Mouse (Mus musculus): ENCODE results near the gene Olfr1079. TPM values are rescaled to one million over a fixed set of nuclear protein-coding genes. Genes with fewer than 3 reads are reported as not detected.
"Not testable (repeated sequence)": the region's sequence is repeated elsewhere in the genome, so short reads cannot be mapped to it uniquely, and the experiment has no call there.

The Olfr1079 gene
- polyA plus RNA-seq (2015; fragmentation: Nextera tagmentation; extraction: Ambion mirVana): not detected in 2 replicates

GRCm38 (mm10) chr2:86542380-86542779 is at the start of gene Olfr1079:
Gene Olfr1079, minus strand, starts transcription at chr2:86542480.
- no peak for TF ChIP-seq EP300 (optimal IDR thresholded peaks at IDR 0.05)
- no peak for TF ChIP-seq CTCF (IDR thresholded peaks at IDR 0.05; ENCODE audit: low read depth)
- Histone ChIP-seq H3K9me3 (ENCODE audit: control insufficient read depth, low read length) (no peaks in the 10 kb centered on the region), H3K27me3 (ENCODE audit: control insufficient read depth, insufficient read depth, low read length) (no peaks in the 10 kb centered on the region), H3K4me1 (replicated peaks; ENCODE audit: control insufficient read depth, insufficient read depth) (no peaks in the 10 kb centered on the region), H3K27ac (replicated peaks) (no peak within 1 kb of the TSS), H3K9ac (ENCODE audit: low read length) (no peak within 1 kb of the TSS), H3K4me2 (replicated peaks; ENCODE audit: low read depth) (no peak within 1 kb of the TSS), H3K36me3 (ENCODE audit: control insufficient read depth, insufficient read depth, low read length) (no peaks in the 10 kb centered on the region), H3K4me3 (ENCODE audit: low read depth, low read length) (no peak within 1 kb of the TSS)
- 64% methylated on average over 1 of the region's 1 CpGs for WGBS
- DNase-seq (ENCODE audit: low spot score): no peak
- no peak for ATAC-seq (ENCODE audit: low FRiP score, low TSS enrichment)

DNA sequence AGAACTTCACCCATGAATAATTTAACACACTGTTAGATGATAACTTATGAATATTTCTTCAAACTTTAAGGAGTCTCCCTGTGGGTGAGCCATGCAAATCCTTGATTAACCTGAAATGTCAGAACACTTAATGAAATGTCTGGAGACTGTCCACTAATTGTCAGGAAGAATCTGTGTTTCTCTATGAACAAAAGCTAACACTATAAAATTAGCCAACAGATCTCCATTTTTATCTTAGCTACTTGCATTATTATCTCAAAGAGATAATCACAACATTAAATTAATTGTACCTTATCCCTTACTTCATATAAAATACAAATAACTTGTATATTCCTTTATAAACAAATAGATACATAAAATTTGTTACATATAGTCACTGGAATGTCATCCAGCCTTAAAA is 15.9 kb upstream of the Olfr1079 start, which contains the start of gene Olfr1080:
Gene Olfr1080, minus strand, starts transcription at position 101 of the 400 bp plus-strand sequence.
- H3K4me2 ChIP-seq (replicated peaks; ENCODE audit: low read depth); H3K27me3 ChIP-seq (ENCODE audit: control insufficient read depth, insufficient read depth, low read length); ATAC-seq (ENCODE audit: low FRiP score, low TSS enrichment); H3K9me3 ChIP-seq (ENCODE audit: control insufficient read depth, low read length); H3K4me3 ChIP-seq (ENCODE audit: low read depth, low read length); H3K36me3 ChIP-seq (ENCODE audit: control insufficient read depth, insufficient read depth, low read length); H3K9ac ChIP-seq (ENCODE audit: low read length); DNase-seq (ENCODE audit: low spot score); H3K27ac ChIP-seq (replicated peaks); H3K4me1 ChIP-seq (replicated peaks; ENCODE audit: control insufficient read depth, insufficient read depth): not testable (repeated sequence)

DNA sequence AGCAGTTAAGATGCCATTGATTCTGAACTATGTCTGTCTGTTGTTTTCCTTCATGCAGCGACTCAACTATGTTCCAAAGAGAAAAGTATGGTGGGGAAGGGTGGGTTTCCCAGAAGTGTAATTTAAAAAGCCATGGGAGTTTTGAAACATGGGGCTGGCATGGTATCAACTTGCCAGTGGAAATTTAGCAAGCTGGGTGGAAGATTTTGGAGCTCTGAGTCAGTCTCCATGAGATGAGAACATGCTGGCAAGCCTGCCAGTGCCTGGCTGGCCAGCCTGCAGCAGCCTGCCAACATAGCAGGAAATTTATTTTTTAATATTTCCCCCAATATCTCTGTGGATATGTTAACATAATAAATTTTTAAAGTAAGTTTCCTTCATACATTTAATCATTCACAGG is 11.3 kb downstream of the Olfr1079 start:
- DNase-seq (ENCODE audit: low spot score): no peak
- no peak overlapping the region for H3K4me2 ChIP-seq (replicated peaks; ENCODE audit: low read depth)
- no peak for ATAC-seq (ENCODE audit: low FRiP score, low TSS enrichment)
- H3K27ac ChIP-seq (replicated peaks): no peak overlapping the region
- 69% methylated on average over 1 of the region's 1 CpGs for WGBS
- no peaks in the 10 kb centered on the region for H3K27me3 ChIP-seq (ENCODE audit: control insufficient read depth, insufficient read depth, low read length)
- TF ChIP-seq CTCF (IDR thresholded peaks at IDR 0.05; ENCODE audit: low read depth) (no peak), EP300 (optimal IDR thresholded peaks at IDR 0.05) (no peak)
- no peaks in the 10 kb centered on the region for H3K4me1 ChIP-seq (replicated peaks; ENCODE audit: control insufficient read depth, insufficient read depth)
- no peaks in the 10 kb centered on the region for H3K36me3 ChIP-seq (ENCODE audit: control insufficient read depth, insufficient read depth, low read length)
- H3K9me3 ChIP-seq (ENCODE audit: control insufficient read depth, low read length): no peaks in the 10 kb centered on the region
- H3K4me3 ChIP-seq (ENCODE audit: low read depth, low read length): no peak overlapping the region
- no peak overlapping the region for H3K9ac ChIP-seq (ENCODE audit: low read length)

DNA sequence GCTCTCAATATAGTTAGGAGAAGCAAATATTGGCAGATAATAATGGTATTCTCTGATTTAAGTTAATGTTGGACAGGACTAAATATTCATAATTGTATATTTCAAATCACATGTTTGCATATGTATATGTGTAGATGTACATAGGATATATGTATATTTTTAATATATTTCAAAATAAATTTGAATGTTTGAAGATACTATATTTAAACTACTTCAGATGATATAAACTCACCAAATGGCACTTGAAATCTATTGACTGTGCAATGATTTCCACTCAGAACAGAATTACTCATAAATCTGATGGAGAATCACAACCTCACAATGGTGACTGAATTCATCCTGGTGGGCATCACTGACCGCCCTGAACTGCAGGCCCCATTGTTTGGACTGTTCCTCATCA is 34.1 kb downstream of the Olfr1079 start, which contains the start of gene Olfr1076:
Gene Olfr1076, plus strand, starts transcription at position 301 of the 400 bp plus-strand sequence.
- Histone ChIP-seq H3K9ac (ENCODE audit: low read length) (no peak within 1 kb of the TSS), H3K4me1 (replicated peaks; ENCODE audit: control insufficient read depth, insufficient read depth) (no peaks in the 10 kb centered on the region), H3K4me3 (ENCODE audit: low read depth, low read length) (no peak within 1 kb of the TSS), H3K4me2 (replicated peaks; ENCODE audit: low read depth) (no peak within 1 kb of the TSS), H3K27ac (replicated peaks) (no peak within 1 kb of the TSS), H3K27me3 (ENCODE audit: control insufficient read depth, insufficient read depth, low read length) (no peaks in the 10 kb centered on the region), H3K36me3 (ENCODE audit: control insufficient read depth, insufficient read depth, low read length) (no peaks in the 10 kb centered on the region), H3K9me3 (ENCODE audit: control insufficient read depth, low read length) (no peaks in the 10 kb centered on the region)
- no peak for TF ChIP-seq EP300 (optimal IDR thresholded peaks at IDR 0.05)
- TF ChIP-seq CTCF (IDR thresholded peaks at IDR 0.05; ENCODE audit: low read depth): no peak
- DNase-seq (ENCODE audit: low spot score) (no peak), ATAC-seq (ENCODE audit: low FRiP score, low TSS enrichment) (no peak)
- WGBS: 72% methylated on average over 1 of the region's 1 CpGs

- DNase-seq (ENCODE audit: low spot score) (no peak), ATAC-seq (ENCODE audit: low FRiP score, low TSS enrichment) (no peak)
- no peaks in the 10 kb centered on the region for H3K27me3 ChIP-seq (ENCODE audit: control insufficient read depth, insufficient read depth, low read length)
- no peak within 1 kb of the TSS for H3K27ac ChIP-seq (replicated peaks)
- H3K9me3 ChIP-seq (ENCODE audit: control insufficient read depth, low read length): no peaks in the 10 kb centered on the region
- H3K36me3 ChIP-seq (ENCODE audit: control insufficient read depth, insufficient read depth, low read length): no peaks in the 10 kb centered on the region
- no peak within 1 kb of the TSS for H3K9ac ChIP-seq (ENCODE audit: low read length)
- H3K4me2 ChIP-seq (replicated peaks; ENCODE audit: low read depth): no peak within 1 kb of the TSS
- 32% methylated on average over 1 of the region's 1 CpGs for WGBS
- no peak for TF ChIP-seq EP300 (optimal IDR thresholded peaks at IDR 0.05)
- TF ChIP-seq CTCF (IDR thresholded peaks at IDR 0.05; ENCODE audit: low read depth): no peak
- no peak within 1 kb of the TSS for H3K4me3 ChIP-seq (ENCODE audit: low read depth, low read length)
- H3K4me1 ChIP-seq (replicated peaks; ENCODE audit: control insufficient read depth, insufficient read depth): no peaks in the 10 kb centered on the region
These were observed 55.0 kb downstream of the Olfr1079 start, which contains the start of gene Olfr228 for GRCm38 (mm10) chr2:86487286-86487685. Gene Olfr228, minus strand, starts transcription at chr2:86487386.

Other genes starting within 250 kb of the Olfr1079 start
- not detected in 2 replicates for gene Olfr1053, start 227.2 kb downstream of the Olfr1079 start, polyA plus RNA-seq (2015; fragmentation: Nextera tagmentation; extraction: Ambion mirVana)
- gene Olfr1054, start 207.0 kb downstream of the Olfr1079 start, polyA plus RNA-seq (2015; fragmentation: Nextera tagmentation; extraction: Ambion mirVana): not detected in 2 replicates
- gene Olfr1055, start 192.2 kb downstream of the Olfr1079 start, polyA plus RNA-seq (2015; fragmentation: Nextera tagmentation; extraction: Ambion mirVana): not detected in 2 replicates
- not detected in 2 replicates for gene Olfr1056, start 180.0 kb downstream of the Olfr1079 start, polyA plus RNA-seq (2015; fragmentation: Nextera tagmentation; extraction: Ambion mirVana)
- not detected in 2 replicates for gene Olfr1057, start 164.1 kb downstream of the Olfr1079 start, polyA plus RNA-seq (2015; fragmentation: Nextera tagmentation; extraction: Ambion mirVana)
- gene Olfr1058, start 153.9 kb downstream of the Olfr1079 start, polyA plus RNA-seq (2015; fragmentation: Nextera tagmentation; extraction: Ambion mirVana): not detected in 2 replicates
- gene Olfr1061, start 128.4 kb downstream of the Olfr1079 start, polyA plus RNA-seq (2015; fragmentation: Nextera tagmentation; extraction: Ambion mirVana): not detected in 2 replicates
- not detected in 2 replicates for gene Olfr1062, start 115.7 kb downstream of the Olfr1079 start, polyA plus RNA-seq (2015; fragmentation: Nextera tagmentation; extraction: Ambion mirVana)
- not detected in 2 replicates for gene Olfr1065, start 91.9 kb downstream of the Olfr1079 start, polyA plus RNA-seq (2015; fragmentation: Nextera tagmentation; extraction: Ambion mirVana)
- gene Olfr1066, start 86.2 kb downstream of the Olfr1079 start, polyA plus RNA-seq (2015; fragmentation: Nextera tagmentation; extraction: Ambion mirVana): not detected in 2 replicates
- gene Olfr228, start 55.1 kb downstream of the Olfr1079 start, polyA plus RNA-seq (2015; fragmentation: Nextera tagmentation; extraction: Ambion mirVana): not detected in 2 replicates
- gene Olfr1076, start 34.0 kb downstream of the Olfr1079 start, polyA plus RNA-seq (2015; fragmentation: Nextera tagmentation; extraction: Ambion mirVana): not detected in 2 replicates
- not detected in 2 replicates for gene Olfr1080, start 15.8 kb upstream of the Olfr1079 start, polyA plus RNA-seq (2015; fragmentation: Nextera tagmentation; extraction: Ambion mirVana)
- gene Olfr1082, start 56.5 kb upstream of the Olfr1079 start, polyA plus RNA-seq (2015; fragmentation: Nextera tagmentation; extraction: Ambion mirVana): not detected in 2 replicates
- gene Olfr1084, start 97.2 kb upstream of the Olfr1079 start, polyA plus RNA-seq (2015; fragmentation: Nextera tagmentation; extraction: Ambion mirVana): not detected in 2 replicates
- not detected in 2 replicates for gene Olfr1085, start 119.5 kb upstream of the Olfr1079 start, polyA plus RNA-seq (2015; fragmentation: Nextera tagmentation; extraction: Ambion mirVana)
- not detected in 2 replicates for gene Olfr1086, start 137.6 kb upstream of the Olfr1079 start, polyA plus RNA-seq (2015; fragmentation: Nextera tagmentation; extraction: Ambion mirVana)
- gene Olfr1087, start 155.9 kb upstream of the Olfr1079 start, polyA plus RNA-seq (2015; fragmentation: Nextera tagmentation; extraction: Ambion mirVana): not detected in 2 replicates
- gene Olfr1089, start 191.2 kb upstream of the Olfr1079 start, polyA plus RNA-seq (2015; fragmentation: Nextera tagmentation; extraction: Ambion mirVana): not detected in 2 replicates
- gene Olfr1090, start 216.5 kb upstream of the Olfr1079 start, polyA plus RNA-seq (2015; fragmentation: Nextera tagmentation; extraction: Ambion mirVana): not detected in 2 replicates
- gene Olfr1093, start 240.0 kb upstream of the Olfr1079 start, polyA plus RNA-seq (2015; fragmentation: Nextera tagmentation; extraction: Ambion mirVana): not detected in 2 replicates

All from stomach, postnatal 0 days (tissue).